Mouse (Mus musculus) cortical plate, adult 2 months (tissue): ENCODE results near the gene Rnf26.

Experiments used
- CTCF ChIP-seq: fragments of 200-500 bp; IDR thresholded peaks from 2 replicates; pipeline ENCODE4 v1.5.1; 2011; ENCODE audit warnings: mild to moderate bottlenecking, control low read depth, low read length; ENCODE audit not compliant: insufficient read depth; ENCODE audit errors: extremely low read depth
- POLR2A ChIP-seq: fragments of 200-500 bp; IDR thresholded peaks from 2 replicates; pipeline ENCODE4 v1.6.1; 2011; ENCODE audit warnings: mild to moderate bottlenecking, low read length, control low read depth; ENCODE audit not compliant: insufficient read depth; ENCODE audit errors: extremely low read depth

GRCm38 (mm10) chr9:44053936-44054335 lies 59.4 kb downstream of the Rnf26 start:
- TF ChIP-seq CTCF (no peak), POLR2A (no peak)
